Mouse (Mus musculus) adrenal gland, adult 2 months (tissue): Measurements from ENCODE around the gene Osbp. TPM values are rescaled to one million over a fixed set of nuclear protein-coding genes. Genes with fewer than 3 reads are reported as not detected.
A peak's percentile ranks its signal among the peaks of the same experiment; 100 is the strongest.

ENCODE experiments used
- DNase-seq: peaks from one replicate; pipeline ENCODE4 v3.0.0; 2021
- microRNA-seq, 2 experiments: library from miRNA; unstranded; fragments of <30 nt; microRNA quantifications; one replicate each; pipeline ENCODE4 v1.2.0; 2021
- polyA plus RNA-seq: library from polyadenylated mRNA; depleted of rRNA; stranded (reverse); fragments of >200 nt; gene quantifications from 2 replicates; pipeline ENCODE4 v1.2.3, GENCODE M21; 2012; rRNA removed
- total RNA-seq, 2 experiments: library from RNA; stranded (reverse); gene quantifications; 2 replicates each; pipeline ENCODE4 v1.2.3; 2021

The Osbp gene
- total and polyA plus RNA-seq, 3 experiments: 14.0 to 86.7 (median 80.8) TPM

DNA sequence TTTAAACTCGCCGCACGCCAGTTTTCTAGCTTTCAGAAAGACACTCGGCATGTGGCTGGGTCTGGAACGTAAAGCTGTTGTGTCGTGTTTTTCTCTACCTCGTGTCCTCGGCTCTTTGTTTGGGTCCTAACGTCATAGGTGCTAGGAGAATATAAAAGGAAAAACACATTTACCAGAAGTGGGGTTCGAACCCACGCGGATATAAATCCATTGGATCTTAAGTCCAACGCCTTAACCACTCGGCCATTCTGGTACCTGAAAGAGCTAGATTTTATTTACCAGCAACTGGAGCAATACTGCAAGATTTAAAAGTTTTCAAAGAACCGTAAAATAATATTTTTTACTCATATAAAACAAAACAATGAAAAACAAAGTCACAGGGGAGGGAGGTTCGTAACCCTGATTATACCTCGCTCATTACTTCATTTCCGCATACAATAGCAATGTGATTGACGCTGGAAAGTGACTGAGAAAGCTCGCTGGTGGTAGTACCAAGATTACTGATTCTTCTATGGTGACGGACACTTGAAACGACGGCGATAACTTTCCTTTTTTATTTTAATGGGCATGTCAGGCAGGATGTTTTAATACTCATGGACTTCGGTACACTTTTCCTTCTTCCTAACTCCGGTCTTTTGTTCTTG is 45.3 kb downstream of the Osbp start:
- peak; percentile 81 for DNase-seq

GRCm38 (mm10) chr19:12011560-12012556 is 46.1 kb downstream of the Osbp start:
- peak; percentile 93 for DNase-seq

GRCm38 (mm10) chr19:12012615-12013014 is 46.9 kb downstream of the Osbp start:
- DNase-seq: no peak

DNA sequence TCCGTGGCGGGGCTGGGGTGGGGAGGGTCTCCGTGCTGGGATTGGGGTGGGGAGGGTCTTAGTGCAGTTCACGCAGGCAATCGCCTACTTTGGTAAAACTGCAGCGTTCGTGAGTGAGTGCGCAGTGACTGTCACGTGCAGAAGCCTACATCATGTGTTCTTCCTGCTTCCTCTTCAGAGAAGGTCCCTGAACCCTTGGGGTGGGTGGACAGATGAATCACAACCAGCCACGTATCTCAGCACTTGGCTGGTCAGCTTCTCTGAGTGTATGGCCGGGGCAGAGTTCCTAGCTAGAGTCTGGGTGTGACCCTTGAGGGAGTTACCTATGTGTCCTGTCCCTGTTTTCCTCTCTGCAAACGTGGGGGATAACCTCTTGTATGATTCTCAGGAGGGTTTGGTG is 47.5 kb downstream of the Osbp start:
- peak; percentile 87 for DNase-seq

GRCm38 (mm10) chr19:12015708-12016107 is 50.0 kb downstream of the Osbp start:
- no peak for DNase-seq

GRCm38 (mm10) chr19:12016192-12016591 is 50.5 kb downstream of the Osbp start:
- DNase-seq: no peak

DNA sequence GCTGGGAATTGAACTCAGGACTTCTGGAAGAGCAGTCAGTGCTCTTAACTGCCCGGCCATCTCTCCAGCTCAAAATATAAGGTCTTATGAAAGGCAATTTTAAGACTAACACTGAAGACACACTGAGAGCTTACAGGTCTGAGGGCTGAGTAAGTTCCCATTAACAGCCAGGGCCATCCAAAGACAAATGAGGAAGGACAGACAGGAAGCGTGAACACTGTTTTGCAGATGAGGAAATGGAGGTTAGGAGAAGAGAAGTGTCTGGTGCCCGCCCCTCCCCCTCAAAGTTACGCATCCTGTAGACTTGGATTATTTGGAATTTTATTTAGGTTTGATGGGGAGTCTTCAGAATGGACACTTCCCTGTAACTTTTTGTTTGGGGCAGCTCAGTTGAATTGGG is 58.4 kb downstream of the Osbp start:
- no peak for DNase-seq

- DNase-seq: no peak
Measured at GRCm38 (mm10) chr19:12025333-12025732, 59.6 kb downstream of the Osbp start.

GRCm38 (mm10) chr19:12026606-12027005 is 60.9 kb downstream of the Osbp start:
- no peak for DNase-seq

- DNase-seq: no peak
Measured at GRCm38 (mm10) chr19:12037727-12038126, 72.0 kb downstream of the Osbp start.

- DNase-seq: no peak
Measured at GRCm38 (mm10) chr19:12041217-12041616, 75.5 kb downstream of the Osbp start, which contains the start of gene Olfr1423. Gene Olfr1423 (minus strand): TSS chr19:12041317.

DNA sequence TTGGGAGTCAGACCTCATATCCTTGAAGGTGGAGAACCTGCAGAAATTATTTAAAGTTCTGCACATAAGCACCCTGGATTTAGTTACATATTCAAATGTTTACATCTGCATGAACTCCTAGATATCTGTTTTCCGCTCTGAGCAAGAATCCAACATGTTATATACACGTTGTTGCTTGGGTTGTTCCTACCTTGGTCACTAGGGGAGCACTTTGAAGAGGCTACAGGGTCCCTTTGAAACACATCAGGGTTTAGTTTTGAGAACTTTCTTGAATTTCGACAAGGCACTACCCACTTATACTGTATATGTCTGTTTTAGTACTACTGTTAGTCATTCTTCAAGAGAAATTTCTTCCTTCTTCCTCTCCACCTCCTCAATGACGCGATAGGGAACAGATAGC is 77.4 kb downstream of the Osbp start:
- DNase-seq: no peak

Small RNA genes lying within 50 kb of the gene (microRNA-seq; reads per million reads assigned to microRNA genes)
- gene Mir6994: 0.83 to 1.8 reads per million in 2 experiments

Other genes starting within 250 kb of the Osbp start
- gene Gif, start 218.4 kb upstream of the Osbp start, total RNA-seq: not detected
- not detected in 2 replicates for gene Gif, start 218.4 kb upstream of the Osbp start, polyA plus RNA-seq
- gene Mrpl16, start 195.6 kb upstream of the Osbp start, total RNA-seq: 10 to 100 TPM; 56.9 to 75.6 TPM
- 9.5 and 10.6 TPM in 2 replicates for gene Mrpl16, start 195.6 kb upstream of the Osbp start, polyA plus RNA-seq
- gene Stx3, start 146.5 kb upstream of the Osbp start, total RNA-seq: 1 to 10 TPM; 8.3 to 9.6 TPM
- gene Stx3, start 146.5 kb upstream of the Osbp start, polyA plus RNA-seq: 9.1 and 9.5 TPM in 2 replicates
- not detected for gene Olfr1417, start 126.7 kb upstream of the Osbp start, total RNA-seq
- gene Olfr1417, start 126.7 kb upstream of the Osbp start, polyA plus RNA-seq: not detected in 2 replicates
- gene Olfr1418, start 104.9 kb upstream of the Osbp start, total RNA-seq: not detected
- gene Olfr1418, start 104.9 kb upstream of the Osbp start, polyA plus RNA-seq: not detected in 2 replicates
- not detected for gene Olfr1419, start 90.8 kb upstream of the Osbp start, total RNA-seq
- gene Olfr1419, start 90.8 kb upstream of the Osbp start, polyA plus RNA-seq: not detected in 2 replicates
- not detected for gene Olfr1420, start 79.4 kb upstream of the Osbp start, total RNA-seq
- not detected in 2 replicates for gene Olfr1420, start 79.4 kb upstream of the Osbp start, polyA plus RNA-seq
- gene Patl1, start 53.5 kb upstream of the Osbp start, total RNA-seq: 10 to 100 TPM; 24.2 to 35.3 TPM
- gene Patl1, start 53.5 kb upstream of the Osbp start, polyA plus RNA-seq: 13.5 and 15.7 TPM in 2 replicates
- gene Olfr1423, start 75.4 kb downstream of the Osbp start, total RNA-seq: not detected
- not detected in 2 replicates for gene Olfr1423, start 75.4 kb downstream of the Osbp start, polyA plus RNA-seq
- not detected for gene Olfr1424, start 96.7 kb downstream of the Osbp start, total RNA-seq
- not detected in 2 replicates for gene Olfr1424, start 96.7 kb downstream of the Osbp start, polyA plus RNA-seq
- gene Olfr1425, start 111.8 kb downstream of the Osbp start, total RNA-seq: not detected
- gene Olfr1425, start 111.8 kb downstream of the Osbp start, polyA plus RNA-seq: not detected in 2 replicates
- gene Olfr1426, start 126.1 kb downstream of the Osbp start, total RNA-seq: not detected
- gene Olfr1426, start 126.1 kb downstream of the Osbp start, polyA plus RNA-seq: not detected in 2 replicates
- not detected for gene Olfr1427, start 137.4 kb downstream of the Osbp start, total RNA-seq
- gene Olfr1427, start 137.4 kb downstream of the Osbp start, polyA plus RNA-seq: not detected in 2 replicates
- gene Olfr1428, start 150.0 kb downstream of the Osbp start, total RNA-seq: not detected
- not detected in 2 replicates for gene Olfr1428, start 150.0 kb downstream of the Osbp start, polyA plus RNA-seq
- gene Olfr76, start 157.3 kb downstream of the Osbp start, total RNA-seq: not detected
- gene Olfr76, start 157.3 kb downstream of the Osbp start, polyA plus RNA-seq: not detected in 2 replicates
- not detected for gene Olfr1555-ps1, start 204.2 kb downstream of the Osbp start, total RNA-seq
- not detected in 2 replicates for gene Olfr1555-ps1, start 204.2 kb downstream of the Osbp start, polyA plus RNA-seq
- gene Olfr1431, start 234.7 kb downstream of the Osbp start, total RNA-seq: not detected
- not detected in 2 replicates for gene Olfr1431, start 234.7 kb downstream of the Osbp start, polyA plus RNA-seq